10 mouse cellular contexts compared by ENCODE assay signal in genomic region chr3:118500234-118500633, GRCm38 (mm10).
DNase-seq lines count a peak whose midpoint lies in the region; ATAC-seq lines count a peak whose summit lies in the region.
"Had no signal": no experiment of that assay in that cellular context is flagged by ENCODE, and none has a peak within 500 bp of the region (broad histone marks: within the 10 kb centered on the region; RNA-seq: fewer than 3 reads in every experiment).

No protein-coding gene starts in this region.

- WGBS in heart, embryonic 11.5 days (ENCODE audit: insufficient replicate concordance), result 12% methylated on average over 4 of the region's 4 CpGs

- no peaks in the 10 kb centered on the region for H3K36me3 ChIP-seq in heart, embryonic 11.5 days (ENCODE audit: control insufficient read depth, insufficient read depth, low read length)
- H3K36me3 ChIP-seq: heart, embryonic 13.5 days; midbrain, embryonic 12.5 days had no signal

- H3K9ac ChIP-seq in heart, embryonic 11.5 days (ENCODE audit: low read depth, low read length), result no peak overlapping the region
- H3K9ac ChIP-seq: heart, embryonic 13.5 days; midbrain, embryonic 12.5 days had no signal

- no peak overlapping the region for H3K4me2 ChIP-seq in heart, embryonic 11.5 days
- H3K4me2 ChIP-seq: heart, embryonic 13.5 days; midbrain, embryonic 12.5 days had no signal

- H3K9me3 ChIP-seq in heart, embryonic 11.5 days (replicated peaks; ENCODE audit: control insufficient read depth, low read length), result no peaks in the 10 kb centered on the region
- H3K9me3 ChIP-seq: heart, embryonic 13.5 days; midbrain, embryonic 12.5 days had no signal

- no peak overlapping the region for H3K4me3 ChIP-seq in heart, embryonic 11.5 days (ENCODE audit: low read depth, low read length)
- H3K4me3 ChIP-seq: heart, embryonic 13.5 days; midbrain, embryonic 12.5 days had no signal

- no peak for ATAC-seq in heart, embryonic 11.5 days (replicated peaks; ENCODE audit: insufficient number of reproducible peaks, low FRiP score, low TSS enrichment)
- ATAC-seq: Patski had no signal

- H3K27ac ChIP-seq in heart, embryonic 11.5 days (ENCODE audit: low read depth, low read length), result no peak overlapping the region
- H3K27ac ChIP-seq: heart, embryonic 13.5 days; midbrain, embryonic 12.5 days had no signal

- DNase-seq in layer of hippocampus, postnatal 36 days, result peak; percentile 29 to 31
- DNase-seq in layer of hippocampus, adult 9-10 months (ENCODE audit: low spot score), result no peak
- DNase-seq in embryo, embryonic 11 days, result peak; percentile 71
- DNase-seq in frontal cortex, postnatal 14 days (ENCODE audit: low spot score in 2 of 2), result peak; percentile 31 to 44
- DNase-seq in retina, embryonic 14.5 days (ENCODE audit: low spot score), result peak; percentile 32
- DNase-seq in adrenal gland, postnatal 10 days, result no peak

- H3K4me1 ChIP-seq in heart, embryonic 11.5 days (ENCODE audit: control insufficient read depth, insufficient read depth, low read length), result no peaks in the 10 kb centered on the region
- H3K4me1 ChIP-seq: heart, embryonic 13.5 days had no signal

- no peaks in the 10 kb centered on the region for H3K27me3 ChIP-seq in heart, embryonic 11.5 days (ENCODE audit: control insufficient read depth, insufficient read depth, low read length)
- H3K27me3 ChIP-seq: heart, embryonic 13.5 days; midbrain, embryonic 12.5 days; Patski had no signal

Comparison
In these comparisons a context has a peak if more than half of its experiments do, and no peak if none do; other contexts are left out.
1. DNase-seq: peak in layer of hippocampus, postnatal 36 days (2 of 2), embryo, embryonic 11 days (single experiment), frontal cortex, postnatal 14 days (2 of 2) and retina, embryonic 14.5 days (single experiment); none in layer of hippocampus, adult 9-10 months (single experiment) and adrenal gland, postnatal 10 days (single experiment).